Mouse (Mus musculus): ENCODE results near the gene Kcnf1.

DNA sequence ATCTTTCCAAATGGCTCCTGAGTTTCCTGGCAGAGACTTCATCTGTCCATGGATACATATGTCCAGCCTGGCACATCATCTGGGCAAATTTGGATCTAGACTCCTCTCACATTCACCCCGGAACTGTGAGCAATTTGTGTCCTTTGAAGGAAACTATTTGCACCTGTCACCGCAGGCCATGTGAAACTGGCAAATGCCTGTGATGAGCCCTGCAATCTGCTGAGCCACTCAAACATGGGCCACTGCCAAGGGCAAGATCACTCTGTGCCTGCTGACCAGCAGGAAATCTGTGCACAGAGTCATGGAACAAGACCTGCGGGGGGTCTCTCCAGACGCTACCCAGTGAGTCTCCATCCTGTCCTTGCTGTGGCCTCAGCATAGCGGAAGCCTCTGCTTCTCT is 48.3 kb upstream of the Kcnf1 start:
- no peak for TF ChIP-seq CTCF (IDR thresholded peaks at IDR 0.05; ENCODE audit: low read depth, low read length)
- no peak for TF ChIP-seq POLR2A (IDR thresholded peaks at IDR 0.05; ENCODE audit: insufficient read depth, low read length)

All from ES-Bruce4 (cell line).